Mouse (Mus musculus) retina, postnatal 1 day (tissue): ENCODE measurements around the gene Itln1.
A peak's percentile ranks its signal among the peaks of the same experiment; 100 is the strongest.
"Not testable (repeated sequence)": the region's sequence is repeated elsewhere in the genome, so short reads cannot be mapped to it uniquely, and the experiment has no call there.

Experiments
- DNase-seq: peaks from one replicate; pipeline ENCODE4 v3.0.0-alpha.2; 2012

Itln1 gene

DNA sequence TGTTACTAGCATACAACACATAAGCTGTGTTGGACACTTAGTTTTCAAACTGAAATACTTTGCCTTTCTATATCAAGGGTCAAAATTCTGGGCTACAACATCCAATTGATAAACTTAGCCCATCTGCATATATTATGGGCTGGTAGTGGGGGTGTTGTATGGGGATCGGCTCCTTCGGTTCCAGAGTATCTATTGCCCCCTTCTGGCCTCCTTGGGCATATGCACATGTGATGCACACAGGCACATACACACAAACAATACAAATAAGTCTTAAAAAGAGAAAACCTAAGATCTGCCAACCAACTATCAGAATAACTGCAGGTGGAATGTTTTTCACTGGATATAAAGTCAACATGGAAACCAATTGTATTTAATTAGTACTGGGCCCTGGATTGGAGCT, 21.9 kb downstream of the Itln1 start:
- no peak for DNase-seq

- DNase-seq = no peak
Measured at GRCm38 (mm10) chr1:171504586-171504985, 30.5 kb downstream of the Itln1 start.

- DNase-seq = peak; percentile 80
Measured at GRCm38 (mm10) chr1:171503592-171504291, 31.4 kb downstream of the Itln1 start.

- DNase-seq = peak; percentile 97
Measured at GRCm38 (mm10) chr1:171503250-171503591, 31.9 kb downstream of the Itln1 start, which contains the start of gene Alyref2. Gene Alyref2, plus strand, starts transcription at chr1:171503478.

GRCm38 (mm10) chr1:171502388-171503249, 32.5 kb downstream of the Itln1 start:
- peak; percentile 95 for DNase-seq

DNA sequence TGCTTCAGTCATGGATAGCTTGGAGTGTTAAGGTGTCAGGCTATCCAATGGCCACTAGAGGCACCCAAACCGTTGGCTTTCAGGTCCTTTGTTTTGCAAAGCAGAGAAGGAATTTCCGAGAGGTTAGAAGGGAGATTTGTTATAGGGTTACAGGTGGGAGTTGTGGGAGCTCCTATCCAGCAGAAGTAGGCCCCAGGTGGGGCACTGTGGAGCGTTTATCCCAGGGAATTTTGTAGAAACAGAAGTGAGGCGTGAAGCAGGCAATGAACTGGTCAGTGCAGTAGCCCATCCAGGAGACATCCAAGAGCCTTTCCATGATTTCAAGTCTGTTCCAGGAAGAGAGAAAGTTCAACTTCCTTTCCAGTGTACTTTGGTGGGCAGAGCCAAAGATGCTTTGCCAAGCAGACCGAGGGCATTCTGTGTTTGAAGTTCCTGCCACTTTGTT, 33.4 kb downstream of the Itln1 start:
- DNase-seq = peak; percentile 82

GRCm38 (mm10) chr1:171501016-171501610, 34.0 kb downstream of the Itln1 start:
- DNase-seq = no peak

GRCm38 (mm10) chr1:171499856-171500255, 35.2 kb downstream of the Itln1 start:
- DNase-seq = no peak

DNA sequence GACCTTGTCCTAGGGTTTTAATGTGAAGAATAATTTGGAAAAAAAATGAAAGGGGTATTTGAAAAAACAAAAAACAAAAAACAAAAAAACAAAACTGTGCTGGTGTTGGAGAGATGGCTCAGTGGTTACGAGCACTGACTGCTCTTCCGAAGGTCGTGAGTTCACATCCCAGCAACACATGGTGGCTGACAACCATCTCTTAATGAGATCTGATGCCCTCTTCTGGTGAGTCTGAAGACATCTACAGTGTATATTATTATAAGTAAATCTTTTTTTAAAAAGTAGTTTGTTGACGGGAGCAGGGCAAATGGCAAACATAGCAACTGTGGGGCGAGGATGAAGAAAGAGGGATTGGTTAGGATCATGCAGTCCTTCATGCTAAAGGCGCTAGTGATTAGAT, 39.7 kb downstream of the Itln1 start:
- DNase-seq = no peak

GRCm38 (mm10) chr1:171494241-171494640, 40.9 kb downstream of the Itln1 start:
- DNase-seq = no peak

DNA sequence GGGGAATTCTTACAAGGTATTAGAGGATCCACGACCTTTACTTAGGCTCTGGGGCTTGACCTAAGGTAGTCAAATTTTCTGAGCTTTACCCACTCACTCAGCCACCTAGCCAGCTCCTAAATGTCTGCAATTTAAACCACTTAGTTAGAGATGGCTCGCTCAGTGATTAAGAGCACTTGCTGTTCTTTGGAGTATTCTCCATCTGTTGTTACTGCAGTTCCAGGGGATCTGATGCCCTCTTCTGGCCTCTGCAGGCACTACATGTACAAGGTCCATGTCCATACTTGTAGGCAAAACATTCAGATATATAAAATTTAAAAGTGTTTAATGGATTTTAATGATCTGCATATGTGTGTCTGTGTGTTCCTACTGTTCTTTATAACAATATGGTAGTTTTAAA, 56.1 kb downstream of the Itln1 start:
- DNase-seq = peak; percentile 69

- DNase-seq = no peak
Measured at GRCm38 (mm10) chr1:171477758-171478545, 57.1 kb downstream of the Itln1 start.

GRCm38 (mm10) chr1:171477123-171477522, 58.0 kb downstream of the Itln1 start:
- DNase-seq = no peak

GRCm38 (mm10) chr1:171473920-171474640, 61.0 kb downstream of the Itln1 start:
- no peak for DNase-seq

DNA sequence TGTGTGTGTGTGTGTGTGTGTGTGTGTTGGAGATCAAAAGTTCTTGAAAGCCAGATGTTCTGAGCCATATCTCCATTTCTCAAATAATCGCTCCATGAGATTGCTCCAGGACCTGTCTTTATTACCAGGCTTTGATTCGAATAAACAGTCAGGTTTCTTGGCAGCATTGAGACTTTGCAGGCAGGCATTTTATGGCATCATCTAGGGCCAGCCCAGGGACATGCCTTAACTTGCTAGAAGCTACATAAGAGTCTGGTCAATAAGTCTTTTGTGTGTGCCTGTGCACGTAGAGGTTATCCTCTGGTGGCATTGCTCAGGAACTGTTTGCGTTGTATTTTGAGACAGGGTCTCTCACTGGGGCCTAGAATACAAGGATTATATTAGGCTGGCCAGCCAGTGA, 61.6 kb downstream of the Itln1 start:
- DNase-seq = no peak

- DNase-seq = not testable (repeated sequence)
Measured at GRCm38 (mm10) chr1:171471941-171472340, 63.2 kb downstream of the Itln1 start.

DNA sequence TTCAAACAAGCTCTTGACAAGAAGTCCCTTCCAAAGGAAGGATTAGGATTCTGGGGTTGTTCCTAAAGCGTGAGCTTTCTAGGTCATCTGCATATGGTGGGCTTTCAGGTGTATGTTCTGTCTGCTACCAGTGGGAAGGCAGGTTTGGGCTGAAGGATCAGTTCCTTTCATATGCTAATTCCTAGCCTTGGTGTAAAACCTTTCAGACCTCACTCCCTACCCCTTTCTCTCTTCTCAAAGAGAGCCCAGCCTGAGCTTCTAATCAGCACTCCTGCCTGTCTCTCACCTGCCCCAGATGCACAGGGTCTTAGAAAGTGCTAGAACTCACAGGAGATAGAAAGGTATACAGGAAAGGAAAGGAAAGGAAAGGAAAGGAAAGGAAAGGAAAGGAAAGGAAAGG, 63.6 kb downstream of the Itln1 start:
- no peak for DNase-seq

DNA sequence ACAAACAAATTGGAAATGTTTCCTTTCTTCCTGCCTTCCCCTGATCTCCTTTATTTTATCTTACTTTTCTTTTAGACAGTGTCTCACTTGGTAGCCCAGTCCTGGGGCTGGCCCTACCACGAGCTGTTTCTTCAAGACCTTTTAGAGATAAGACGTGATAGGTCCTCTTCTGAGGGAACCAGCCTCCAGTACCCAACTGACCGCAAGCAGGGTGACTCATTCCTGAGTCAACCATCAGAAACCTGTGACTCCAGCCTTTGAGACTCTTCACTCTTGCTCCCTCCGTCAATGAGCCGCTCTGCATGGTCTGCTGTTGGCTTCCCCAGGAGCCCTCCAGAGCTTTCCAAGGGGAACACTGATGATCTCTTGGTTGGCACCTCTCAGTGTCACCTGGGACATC, 64.2 kb downstream of the Itln1 start:
- no peak for DNase-seq

DNA sequence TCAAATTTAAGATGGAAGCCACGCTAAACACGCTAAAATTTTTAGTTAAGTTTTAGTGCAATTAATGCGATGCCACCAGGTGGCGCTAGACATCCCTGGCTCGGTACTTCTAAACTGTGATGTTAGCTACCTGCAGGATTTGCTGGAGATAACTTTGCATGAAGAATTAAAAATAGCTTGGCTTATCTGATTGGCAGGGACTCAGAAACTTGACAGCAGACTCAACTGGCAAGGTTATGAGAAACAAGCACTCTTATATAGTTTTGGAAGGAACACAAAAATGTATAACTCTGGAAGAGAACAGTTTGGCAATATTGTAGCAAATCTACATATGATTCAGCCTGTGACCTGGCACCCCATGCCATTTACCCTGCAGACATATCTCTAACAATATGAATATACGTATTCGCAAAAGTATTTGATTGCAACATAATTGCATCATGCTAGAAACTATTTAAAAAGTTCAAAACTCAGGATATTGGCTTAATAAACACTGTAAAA, 64.7 kb downstream of the Itln1 start:
- DNase-seq = peak; percentile 68

GRCm38 (mm10) chr1:171469678-171470077, 65.4 kb downstream of the Itln1 start:
- no peak for DNase-seq
